Comparison of ENCODE assay signal across 8 mouse cellular contexts in the genomic region with DNA sequence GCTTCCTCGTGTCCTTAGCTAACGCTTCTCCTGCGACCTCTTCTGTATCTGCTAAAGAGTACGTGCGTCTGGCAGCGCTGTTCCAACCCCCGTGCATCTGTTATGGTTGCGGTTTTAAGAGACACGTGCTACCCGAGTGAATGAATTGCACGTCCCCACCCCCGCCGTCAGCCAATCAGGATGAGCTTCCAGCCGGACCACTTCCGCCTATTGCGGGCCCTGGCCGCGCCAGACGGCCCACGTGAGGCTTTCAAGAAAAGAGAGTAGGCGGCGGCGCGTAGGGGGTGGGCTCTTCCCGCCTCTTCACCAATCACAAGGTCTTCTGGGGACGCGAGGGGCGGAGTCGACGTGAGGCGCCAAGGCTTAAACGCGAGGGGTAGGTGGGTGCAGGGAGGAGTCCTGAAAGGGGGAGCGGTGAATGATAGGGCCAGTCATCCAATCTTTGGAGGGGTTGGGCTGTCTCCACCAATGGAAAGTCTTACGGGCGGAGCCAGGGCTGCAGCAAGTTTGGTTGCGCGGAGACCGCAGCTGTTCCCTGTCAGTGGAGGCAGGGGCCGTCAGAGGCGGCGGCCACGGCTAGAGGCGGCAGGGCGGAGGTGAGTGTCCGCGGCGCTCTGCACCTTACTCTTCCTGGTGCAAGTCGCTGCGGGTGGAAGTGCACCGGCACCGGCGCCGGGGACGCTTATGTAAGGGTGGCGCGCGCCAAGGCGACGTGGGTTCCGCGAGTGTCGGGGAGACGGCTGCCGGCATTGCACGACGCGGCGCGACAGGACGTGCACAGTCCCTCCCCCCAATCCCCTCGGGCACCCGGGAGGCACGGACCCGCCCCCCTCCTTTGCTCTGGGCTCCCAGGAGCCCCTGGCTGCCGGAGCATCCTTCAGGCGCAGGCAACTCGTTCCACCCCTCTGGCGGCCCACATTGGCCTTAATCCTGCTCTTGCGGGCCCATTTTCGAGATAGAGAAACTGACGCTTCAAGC. TPM values are rescaled to one million over a fixed set of nuclear protein-coding genes. Genes with fewer than 3 reads are reported as not detected.
DNase-seq lines count a peak whose midpoint lies in the region; ATAC-seq lines count a peak whose summit lies in the region.

TSS of gene Pcx (plus strand) at position 487 of the 978 bp plus-strand sequence.

- H3K4me1 ChIP-seq in hindbrain, embryonic 12.5 days: peaks cover 11% of the 10 kb centered on the region

- peak; percentile 100 for DNase-seq in NIH3T3 (ENCODE audit: low read depth)
- DNase-seq in cerebellum, postnatal 10 days: peak; percentile 99 to 100
- peak; percentile 98 to 99 for DNase-seq in frontal cortex, postnatal 10 days (ENCODE audit: low spot score in 2 of 2)
- DNase-seq in layer of hippocampus, postnatal 14 days (ENCODE audit: low spot score in 2 of 2): peak; percentile 98 to 100
- peak; percentile 98 for DNase-seq in lung, postnatal 14 days
- DNase-seq in retina, adult 2 months (ENCODE audit: low read depth, low spot score): peak; percentile 98
- peak; percentile 96 to 98 for DNase-seq in thymus, postnatal 36 days

- H3K27ac ChIP-seq in hindbrain, embryonic 12.5 days: 0 out of 2 replicates have a peak within 1 kb of the TSS, but pooled peaks have one; percentile 1

- H3K36me3 ChIP-seq in hindbrain, embryonic 12.5 days: no peaks in the 10 kb centered on the region

- peaks cover 4% of the 10 kb centered on the region; the same call in 1 of the 2 replicates for H3K27me3 ChIP-seq in hindbrain, embryonic 12.5 days

- no peaks in the 10 kb centered on the region for H3K9me3 ChIP-seq in hindbrain, embryonic 12.5 days (replicated peaks)

- peak within 1 kb of the TSS; percentile 60 for H3K9ac ChIP-seq in hindbrain, embryonic 12.5 days

- H3K4me2 ChIP-seq in hindbrain, embryonic 12.5 days (replicated peaks): peak within 1 kb of the TSS; percentile 87

- peak; percentile 100 for ATAC-seq in hindbrain, embryonic 12.5 days (ENCODE audit: low FRiP score)

- peak within 1 kb of the TSS; percentile 49 for H3K4me3 ChIP-seq in hindbrain, embryonic 12.5 days

- under 1% methylated on average over 82 of the region's 82 CpGs for whole genome bisulfite sequencing in hindbrain, embryonic 12.5 days

RNA-seq across cellular contexts. Expression of gene Pcx, which starts in this region (rescaled TPM):
- polyA plus RNA-seq in hindbrain, embryonic 12.5 days (2016; fragmentation: Nextera tagmentation; extraction: Ambion mirVana): 24.8 and 25.2 TPM in 2 replicates
- total RNA-seq in layer of hippocampus, postnatal 14 days (2021): 10 to 100 TPM; 56.6 to 63.9 TPM

Comparison
In these comparisons a context has a peak if more than half of its experiments do, and no peak if none do; other contexts are left out.
1. Peak in every context shown above with its lines: DNase-seq, ATAC-seq, H3K4me3 ChIP-seq and H3K27ac ChIP-seq.